Mouse (Mus musculus): ENCODE measurements around the gene Padi4. TPM values are rescaled to one million over a fixed set of nuclear protein-coding genes. Genes with fewer than 3 reads are reported as not detected.

Padi4 gene
- total and polyA plus RNA-seq, 2 experiments = 0.09 to 0.12 TPM

- WGBS = 84% methylated on average over 4 of the region's 4 CpGs
- no peak for TF ChIP-seq POLR2A (IDR thresholded peaks at IDR 0.05; ENCODE audit: extremely low read depth, insufficient read depth, low read length)
- peak; percentile 40; the same call in 1 of the 2 replicates for TF ChIP-seq CTCF (IDR thresholded peaks at IDR 0.05; ENCODE audit: low read depth, low read length)
- no peaks in the 10 kb centered on the region for H3K36me3 ChIP-seq (ENCODE audit: control insufficient read depth, insufficient read depth, low read length)
Measured at GRCm38 (mm10) chr4:140731654-140732053, 42.4 kb downstream of the Padi4 start.

GRCm38 (mm10) chr4:140726907-140727306, 47.1 kb downstream of the Padi4 start:
- Histone ChIP-seq H3K4me3 (ENCODE audit: insufficient read depth, low read depth, low read length) (no peak overlapping the region), H3K4me1 (ENCODE audit: control insufficient read depth, insufficient read depth, low read length) (no peaks in the 10 kb centered on the region), H3K9ac (ENCODE audit: low read depth, low read length) (no peak overlapping the region), H3K27me3 (ENCODE audit: control insufficient read depth, insufficient read depth, low read length) (no peaks in the 10 kb centered on the region), H3K27ac (replicated peaks; ENCODE audit: insufficient read depth, low read depth, low read length) (no peak overlapping the region), H3K79me2 (ENCODE audit: control insufficient read depth, insufficient read depth, low read length) (no peaks in the 10 kb centered on the region), H3K36me3 (ENCODE audit: control insufficient read depth, insufficient read depth, low read length) (no peaks in the 10 kb centered on the region)
- 90% methylated on average over 12 of the region's 12 CpGs for WGBS
- no peak for TF ChIP-seq POLR2A (IDR thresholded peaks at IDR 0.05; ENCODE audit: extremely low read depth, insufficient read depth, low read length)
- TF ChIP-seq CTCF (IDR thresholded peaks at IDR 0.05; ENCODE audit: low read depth, low read length) = no peak
- DNase-seq (ENCODE audit: extremely low read depth, low read depth, low spot score) = no peak

More at GRCm38 (mm10) chr4:140731654-140732053, 42.4 kb downstream of the Padi4 start:
- Histone ChIP-seq H3K79me2 (ENCODE audit: control insufficient read depth, insufficient read depth, low read length) (no peaks in the 10 kb centered on the region), H3K4me1 (ENCODE audit: control insufficient read depth, insufficient read depth, low read length) (no peaks in the 10 kb centered on the region), H3K4me3 (ENCODE audit: insufficient read depth, low read depth, low read length) (no peak overlapping the region), H3K27ac (replicated peaks; ENCODE audit: insufficient read depth, low read depth, low read length) (no peak overlapping the region), H3K9ac (ENCODE audit: low read depth, low read length) (no peak overlapping the region), H3K27me3 (ENCODE audit: control insufficient read depth, insufficient read depth, low read length) (no peaks in the 10 kb centered on the region)
- no peak for DNase-seq (ENCODE audit: extremely low read depth, low read depth, low spot score)

- H3K36me3 ChIP-seq (ENCODE audit: control insufficient read depth, insufficient read depth, low read length) = peaks cover 13% of the 10 kb centered on the region; the same call in 1 of the 2 replicates
- no peaks in the 10 kb centered on the region for H3K27me3 ChIP-seq (ENCODE audit: control insufficient read depth, insufficient read depth, low read length)
- no peaks in the 10 kb centered on the region for H3K79me2 ChIP-seq (ENCODE audit: control insufficient read depth, insufficient read depth, low read length)
- no peak overlapping the region for H3K27ac ChIP-seq (replicated peaks; ENCODE audit: insufficient read depth, low read depth, low read length)
- H3K9ac ChIP-seq (ENCODE audit: low read depth, low read length) = no peak overlapping the region
- TF ChIP-seq POLR2A (IDR thresholded peaks at IDR 0.05; ENCODE audit: extremely low read depth, insufficient read depth, low read length) (no peak), CTCF (IDR thresholded peaks at IDR 0.05; ENCODE audit: low read depth, low read length) (no peak)
- no peak for DNase-seq (ENCODE audit: extremely low read depth, low read depth, low spot score)
- H3K4me1 ChIP-seq (ENCODE audit: control insufficient read depth, insufficient read depth, low read length) = no peaks in the 10 kb centered on the region
- WGBS = 88% methylated on average over 6 of the region's 6 CpGs
- no peak overlapping the region for H3K4me3 ChIP-seq (ENCODE audit: insufficient read depth, low read depth, low read length)
Measured at GRCm38 (mm10) chr4:140724739-140725138, 49.3 kb downstream of the Padi4 start.

- H3K9ac ChIP-seq (ENCODE audit: low read depth, low read length) = no peak overlapping the region
- H3K27ac ChIP-seq (replicated peaks; ENCODE audit: insufficient read depth, low read depth, low read length) = no peak overlapping the region
- H3K79me2 ChIP-seq (ENCODE audit: control insufficient read depth, insufficient read depth, low read length) = no peaks in the 10 kb centered on the region
- DNase-seq (ENCODE audit: extremely low read depth, low read depth, low spot score) = no peak
- peaks cover 15% of the 10 kb centered on the region; the same call in 1 of the 2 replicates for H3K36me3 ChIP-seq (ENCODE audit: control insufficient read depth, insufficient read depth, low read length)
- H3K4me1 ChIP-seq (ENCODE audit: control insufficient read depth, insufficient read depth, low read length) = no peaks in the 10 kb centered on the region
- WGBS = 76% methylated on average over 5 of the region's 5 CpGs
- H3K27me3 ChIP-seq (ENCODE audit: control insufficient read depth, insufficient read depth, low read length) = no peaks in the 10 kb centered on the region
- H3K4me3 ChIP-seq (ENCODE audit: insufficient read depth, low read depth, low read length) = no peak overlapping the region
- TF ChIP-seq CTCF (IDR thresholded peaks at IDR 0.05; ENCODE audit: low read depth, low read length) (peak; percentile 60; the same call in 1 of the 2 replicates), POLR2A (IDR thresholded peaks at IDR 0.05; ENCODE audit: extremely low read depth, insufficient read depth, low read length) (no peak)
Measured at GRCm38 (mm10) chr4:140723801-140724200, 50.2 kb downstream of the Padi4 start.

GRCm38 (mm10) chr4:140723192-140723591, 50.8 kb downstream of the Padi4 start:
- Histone ChIP-seq H3K36me3 (ENCODE audit: control insufficient read depth, insufficient read depth, low read length) (peaks cover 15% of the 10 kb centered on the region; the same call in 1 of the 2 replicates), H3K9ac (ENCODE audit: low read depth, low read length) (no peak overlapping the region), H3K27me3 (ENCODE audit: control insufficient read depth, insufficient read depth, low read length) (no peaks in the 10 kb centered on the region), H3K4me1 (ENCODE audit: control insufficient read depth, insufficient read depth, low read length) (no peaks in the 10 kb centered on the region), H3K79me2 (ENCODE audit: control insufficient read depth, insufficient read depth, low read length) (no peaks in the 10 kb centered on the region), H3K4me3 (ENCODE audit: insufficient read depth, low read depth, low read length) (no peak overlapping the region), H3K27ac (replicated peaks; ENCODE audit: insufficient read depth, low read depth, low read length) (no peak overlapping the region)
- 78% methylated on average over 9 of the region's 9 CpGs for WGBS
- no peak for TF ChIP-seq CTCF (IDR thresholded peaks at IDR 0.05; ENCODE audit: low read depth, low read length)
- TF ChIP-seq POLR2A (IDR thresholded peaks at IDR 0.05; ENCODE audit: extremely low read depth, insufficient read depth, low read length) = no peak
- no peak for DNase-seq (ENCODE audit: extremely low read depth, low read depth, low spot score)

GRCm38 (mm10) chr4:140722710-140723109, 51.3 kb downstream of the Padi4 start:
- no peak overlapping the region for H3K27ac ChIP-seq (replicated peaks; ENCODE audit: insufficient read depth, low read depth, low read length)
- H3K79me2 ChIP-seq (ENCODE audit: control insufficient read depth, insufficient read depth, low read length) = no peaks in the 10 kb centered on the region
- H3K9ac ChIP-seq (ENCODE audit: low read depth, low read length) = no peak overlapping the region
- H3K27me3 ChIP-seq (ENCODE audit: control insufficient read depth, insufficient read depth, low read length) = no peaks in the 10 kb centered on the region
- peaks cover 15% of the 10 kb centered on the region; the same call in 1 of the 2 replicates for H3K36me3 ChIP-seq (ENCODE audit: control insufficient read depth, insufficient read depth, low read length)
- TF ChIP-seq CTCF (IDR thresholded peaks at IDR 0.05; ENCODE audit: low read depth, low read length) (no peak), POLR2A (IDR thresholded peaks at IDR 0.05; ENCODE audit: extremely low read depth, insufficient read depth, low read length) (no peak)
- WGBS = 75% methylated on average over 9 of the region's 9 CpGs
- DNase-seq (ENCODE audit: extremely low read depth, low read depth, low spot score) = no peak
- no peaks in the 10 kb centered on the region for H3K4me1 ChIP-seq (ENCODE audit: control insufficient read depth, insufficient read depth, low read length)
- no peak overlapping the region for H3K4me3 ChIP-seq (ENCODE audit: insufficient read depth, low read depth, low read length)
